Mouse (Mus musculus): ENCODE data around the gene Pcolce.

DNA sequence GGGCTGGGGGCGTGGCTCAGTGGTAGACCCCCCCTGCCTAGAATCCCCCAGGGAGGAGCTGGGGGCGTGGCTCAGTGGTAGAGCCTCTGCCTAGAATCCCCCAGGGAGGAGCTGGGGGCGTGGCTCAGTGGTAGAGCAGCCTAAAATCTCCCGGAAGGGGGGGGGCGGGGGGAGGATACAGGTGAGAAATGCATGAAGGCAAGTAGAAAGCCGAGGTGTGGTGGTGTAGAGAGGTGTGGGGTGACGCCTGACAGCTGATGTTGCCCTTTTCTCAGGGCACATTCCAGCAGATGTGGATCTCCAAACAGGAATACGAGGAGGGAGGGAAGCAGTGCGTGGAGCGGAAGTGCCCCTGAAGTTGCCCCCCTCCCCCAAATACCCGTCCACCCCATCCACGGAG is 44.6 kb downstream of the Pcolce start:
- no peak for TF ChIP-seq CTCF (IDR thresholded peaks at IDR 0.05; ENCODE audit: control insufficient read depth, insufficient read depth, low read length)
- TF ChIP-seq POLR2A (IDR thresholded peaks at IDR 0.05; ENCODE audit: borderline replicate concordance, control insufficient read depth, low read depth, low read length): no peak

Measured in bone marrow, adult 2 months (tissue).